Mouse (Mus musculus) mouse embryonic stem cell (cell line): ENCODE data around the gene Stk33.

ENCODE experiments used
- in situ Hi-C, 2 experiments: fragments of 300-500 bp; cut with MboI; formaldehyde crosslinking; loops; 1 replicate in 1 of 2; 3 replicates in 1 of 2; pipeline ENCODE4 v1.14.3; 2019 to 2020; ENCODE audit warnings: low sequenced_read_pairs in 2 of 2, low pct_unique_long_range_greater_than_20kb in 1 of 2, mixed read lengths in 1 of 2; ENCODE audit not compliant: unreplicated experiment in 1 of 2

Stk33 gene

DNA sequence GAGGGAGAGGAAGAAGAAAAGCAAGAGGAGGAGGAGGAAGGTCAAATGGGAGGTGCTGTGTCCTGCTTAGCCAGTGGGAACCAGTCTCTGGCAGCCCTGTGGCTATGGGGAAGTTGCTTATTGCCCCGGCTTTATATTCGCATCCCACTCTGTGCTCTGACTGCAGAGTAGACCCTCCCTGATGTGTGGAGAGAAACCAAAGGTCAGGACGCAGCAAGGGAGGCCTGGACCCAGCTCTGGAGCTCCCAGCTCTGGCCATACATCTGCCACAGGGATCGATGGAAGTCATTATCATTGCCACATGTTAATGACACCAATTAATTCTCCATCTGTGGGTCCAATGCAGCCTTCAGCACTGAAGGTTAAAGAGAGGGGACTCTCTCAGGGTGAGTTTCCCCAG is 171.5 kb downstream of the Stk33 start:
- in situ Hi-C loops, result no loop called here

DNA sequence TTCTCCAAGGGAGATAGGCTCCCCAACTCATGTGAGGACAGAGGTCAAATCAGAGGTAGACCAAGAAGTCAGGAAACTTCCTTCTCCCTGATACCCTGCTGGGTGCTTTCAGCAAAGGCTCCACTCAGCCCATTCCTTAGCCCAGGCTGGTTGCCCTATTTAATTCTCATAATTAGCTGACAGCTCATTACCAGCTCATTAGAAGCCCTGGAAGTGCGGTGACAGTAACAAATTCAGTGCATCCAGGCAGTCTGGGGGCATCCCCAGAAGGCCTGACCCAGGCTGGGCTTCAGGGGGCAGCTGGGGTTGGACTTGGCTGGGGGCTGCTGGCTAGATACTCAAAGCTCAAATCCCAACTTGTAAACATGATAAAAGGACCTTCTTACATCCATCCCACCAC is 172.7 kb downstream of the Stk33 start:
- in situ Hi-C loops, result no loop called here

DNA sequence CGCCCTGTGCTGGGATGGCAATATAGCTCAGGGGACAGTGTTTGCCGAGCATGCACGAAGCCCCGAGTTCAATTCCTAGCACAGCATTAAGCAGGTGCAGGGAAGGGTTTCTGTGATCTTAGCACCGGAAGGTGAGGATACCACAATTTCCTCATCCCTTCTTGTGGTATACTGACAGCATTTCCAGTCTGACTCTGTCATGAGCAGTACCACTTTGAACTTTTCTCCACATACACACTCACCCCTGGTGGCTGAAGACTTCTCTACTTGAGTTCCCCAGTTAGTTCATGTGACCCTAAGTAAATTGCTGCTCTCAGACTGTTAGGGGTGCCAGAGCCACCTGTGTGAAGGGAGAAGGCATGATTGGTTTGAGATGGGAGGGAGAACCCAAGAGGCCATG is 173.3 kb downstream of the Stk33 start:
- in situ Hi-C loops, result no loop called here

DNA sequence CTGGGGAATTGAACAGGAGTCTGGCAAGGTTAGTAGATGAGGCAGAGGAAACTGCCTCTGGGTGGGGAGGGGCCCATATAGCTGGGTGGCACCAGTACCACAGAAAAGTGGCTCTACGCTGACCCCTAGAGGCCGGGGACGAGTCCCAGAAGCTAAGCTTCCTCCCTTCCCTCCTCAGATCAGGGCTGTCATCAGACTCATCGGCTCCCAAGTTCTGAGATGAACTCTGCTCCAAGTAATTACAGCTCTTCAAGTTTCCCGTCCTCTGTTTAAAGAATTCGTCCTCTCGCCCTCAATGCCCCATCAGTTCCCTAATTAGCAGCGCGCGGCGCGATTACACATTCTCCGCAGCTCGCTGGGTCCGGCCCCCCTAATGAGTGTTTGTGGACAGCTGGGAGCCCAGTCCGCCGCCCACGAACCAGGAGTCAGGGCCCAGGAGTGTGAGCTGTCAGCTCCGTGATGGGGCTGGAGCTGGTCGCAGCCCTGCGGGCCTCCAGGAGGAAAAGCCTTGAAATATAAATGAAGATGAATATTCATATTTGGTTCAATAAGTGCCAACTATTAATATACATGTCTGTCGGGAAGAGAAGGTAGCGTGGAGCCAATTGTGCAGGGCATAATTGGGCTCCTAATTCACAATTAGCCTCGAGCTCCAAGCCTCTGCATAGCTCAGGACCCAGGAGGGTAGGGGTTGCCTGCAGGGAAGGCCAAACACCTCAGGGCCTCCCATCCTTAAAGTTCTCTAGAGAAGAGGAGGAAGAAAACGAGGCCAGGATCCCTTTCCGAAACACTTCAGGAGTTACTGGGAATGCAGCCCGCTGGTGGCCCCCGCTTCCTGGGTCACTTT is 183.2 kb downstream of the Stk33 start:
- in situ Hi-C loops, result no loop called here

DNA sequence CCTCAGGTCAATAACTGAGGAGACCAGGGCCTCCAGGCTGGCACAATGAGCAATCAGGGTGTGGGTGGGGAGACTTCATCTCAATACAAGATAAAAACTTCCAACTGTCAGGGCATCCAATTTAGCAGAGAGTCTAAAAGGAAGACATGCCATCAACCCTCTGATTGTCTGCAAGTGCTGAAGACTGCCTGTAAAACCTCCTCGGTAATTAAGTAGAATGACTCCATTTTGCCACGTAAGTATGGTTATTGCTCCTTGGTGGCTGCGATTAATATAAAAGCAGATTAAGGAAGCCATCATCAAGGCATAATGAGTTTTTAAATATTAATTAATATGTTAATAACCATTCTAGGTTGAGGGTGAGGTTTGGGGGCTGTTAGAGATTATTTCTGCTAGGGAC is 187.5 kb downstream of the Stk33 start:
- in situ Hi-C loops, result no loop called here

DNA sequence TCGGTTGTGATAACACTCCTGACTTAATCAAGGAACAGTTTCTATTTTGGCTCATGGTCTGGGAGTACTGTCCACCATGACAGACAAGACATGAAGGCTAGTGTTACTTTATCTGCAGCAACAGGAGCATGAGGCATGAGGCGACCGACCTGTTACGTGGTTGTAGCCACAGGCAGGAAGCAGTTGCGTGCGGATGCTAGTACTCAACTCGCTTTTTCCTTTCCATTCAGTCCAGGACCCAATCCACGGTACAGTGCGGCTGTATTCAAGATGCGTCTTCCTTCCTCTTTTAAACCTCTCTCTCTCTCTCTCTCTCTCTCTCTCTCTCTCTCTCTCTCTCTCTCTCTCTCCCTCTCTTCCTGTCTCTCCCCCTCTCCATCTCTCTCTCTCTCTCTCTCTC is 194.1 kb downstream of the Stk33 start:
- in situ Hi-C loops, result loop anchor here in 1 of 2 experiments (25.0 kb wide), 1 partner anchor 168 kb away; no protein-coding TSS in a partner anchor

DNA sequence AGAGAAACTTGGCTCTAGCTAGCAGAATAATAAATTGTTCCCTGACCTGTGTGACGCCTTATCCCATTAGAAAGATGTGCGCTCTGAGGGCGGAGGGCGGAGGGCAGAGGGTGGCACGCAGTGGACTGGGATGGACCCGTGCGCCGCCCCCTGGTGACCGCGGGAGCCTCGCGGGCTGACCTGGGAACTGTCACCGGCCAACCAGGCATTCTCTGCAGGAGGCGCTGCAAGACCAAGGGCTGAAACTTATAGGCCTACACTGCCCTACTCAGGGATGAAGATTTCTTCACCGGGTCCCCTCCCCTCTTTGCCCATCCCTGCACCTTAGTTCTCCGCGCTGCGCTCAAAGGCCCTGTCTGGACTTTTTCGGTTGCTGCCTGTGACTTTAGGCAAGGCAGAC is 197.6 kb downstream of the Stk33 start:
- in situ Hi-C loops, result loop anchor here in 1 of 2 experiments (25.0 kb wide), 1 partner anchor 171 kb away; no protein-coding TSS in a partner anchor

DNA sequence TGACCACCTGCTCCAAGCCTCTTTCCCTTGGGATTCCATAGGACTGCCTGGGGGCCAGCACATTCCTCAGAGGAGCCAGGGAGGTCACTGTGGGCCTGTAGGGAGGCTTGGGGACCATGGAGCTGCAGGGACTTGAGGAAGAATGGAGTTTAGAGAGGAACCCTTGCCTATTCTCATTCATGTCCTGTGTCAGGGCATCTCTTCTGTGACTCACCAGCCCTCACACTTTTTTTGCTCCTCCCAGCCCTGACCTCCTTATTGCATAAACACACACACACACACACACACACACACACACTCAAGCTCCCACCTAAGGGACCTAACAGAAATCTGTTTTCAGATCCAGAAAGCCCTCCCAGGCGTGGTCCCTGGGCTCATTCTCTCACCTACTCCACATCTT is 199.5 kb downstream of the Stk33 start:
- in situ Hi-C loops, result loop anchor here in 1 of 2 experiments (25.0 kb wide), 1 partner anchor 173 kb away; no protein-coding TSS in a partner anchor

DNA sequence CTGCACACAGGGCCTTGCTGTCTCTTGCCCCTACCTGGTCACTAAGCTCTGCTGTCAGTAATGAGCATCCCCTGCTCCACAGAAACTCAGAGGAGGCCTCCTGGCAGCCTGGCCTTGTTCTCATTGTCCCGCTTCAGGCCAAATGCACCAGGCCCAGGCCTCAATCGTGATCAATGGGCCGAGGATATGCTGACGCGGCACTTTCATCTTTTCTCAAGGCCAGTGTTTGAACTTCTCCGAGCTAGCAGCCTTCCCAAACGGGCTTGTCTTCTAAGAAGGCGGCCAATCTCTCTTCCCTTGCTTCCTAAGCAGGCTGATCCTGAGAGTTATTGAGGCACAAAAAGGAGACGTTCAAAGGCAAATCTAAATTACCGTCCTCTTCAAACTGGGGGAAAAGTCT is 200.2 kb downstream of the Stk33 start:
- in situ Hi-C loops, result loop anchor here in 1 of 2 experiments (25.0 kb wide), 1 partner anchor 174 kb away; no protein-coding TSS in a partner anchor

DNA sequence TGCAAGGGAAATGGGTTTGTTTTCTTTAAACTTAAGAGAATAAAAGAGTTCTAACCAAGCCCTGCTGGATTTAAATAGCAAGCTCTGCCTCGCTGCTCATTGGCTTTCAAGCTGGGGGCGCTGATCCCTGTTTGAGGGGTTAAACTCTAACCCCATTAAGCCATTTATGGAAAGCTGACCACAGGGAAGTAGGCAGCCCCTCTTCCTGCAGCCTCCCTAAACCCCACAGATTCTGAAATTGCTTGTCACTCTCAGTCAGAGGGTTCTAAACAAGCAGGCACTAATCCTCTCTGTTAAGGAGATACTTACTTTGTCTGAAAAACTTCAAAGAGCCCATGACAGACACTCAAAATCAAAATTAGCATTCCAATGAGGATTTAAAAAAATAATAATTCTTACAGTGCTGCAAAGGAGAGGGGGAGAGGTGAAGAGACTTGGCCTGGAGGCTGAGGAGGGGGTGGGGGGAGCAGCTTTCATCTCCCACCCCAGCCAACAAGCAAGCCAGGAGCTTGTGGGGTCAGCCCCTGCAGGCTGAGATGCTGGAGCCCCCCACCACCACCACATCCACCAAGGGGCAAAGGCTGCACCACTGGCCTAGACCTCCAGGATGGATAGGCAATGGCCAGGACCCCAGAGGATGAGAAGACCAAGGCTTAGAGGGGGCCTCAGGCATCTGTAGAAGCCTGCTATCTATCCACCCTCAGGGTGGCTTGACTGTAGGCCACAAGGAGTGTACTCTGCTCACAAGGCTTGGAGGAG is 203.8 kb downstream of the Stk33 start:
- in situ Hi-C loops, result loop anchor here in 1 of 2 experiments (25.0 kb wide), 1 partner anchor 177 kb away; no protein-coding TSS in a partner anchor

DNA sequence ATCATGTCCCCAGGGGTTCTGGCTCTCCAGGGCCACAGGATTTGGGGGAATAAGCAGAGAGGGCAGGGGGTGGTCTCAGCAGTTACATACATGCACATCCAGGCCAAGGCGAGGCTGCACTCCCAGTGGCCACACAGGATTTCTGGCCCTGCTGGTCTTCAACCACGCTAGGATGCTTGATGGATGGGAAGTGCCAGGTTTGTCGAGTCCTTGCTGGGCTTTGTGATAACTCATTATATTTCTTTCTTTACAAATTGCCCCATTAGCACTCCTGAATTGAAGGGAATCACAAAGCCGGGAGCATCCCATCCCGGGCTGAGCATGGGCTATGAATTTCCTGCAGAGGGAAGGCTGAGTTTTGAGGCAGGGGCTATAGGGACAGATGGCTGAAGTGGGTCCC is 204.4 kb downstream of the Stk33 start:
- in situ Hi-C loops, result loop anchor here in 1 of 2 experiments (25.0 kb wide), 1 partner anchor 178 kb away; no protein-coding TSS in a partner anchor

DNA sequence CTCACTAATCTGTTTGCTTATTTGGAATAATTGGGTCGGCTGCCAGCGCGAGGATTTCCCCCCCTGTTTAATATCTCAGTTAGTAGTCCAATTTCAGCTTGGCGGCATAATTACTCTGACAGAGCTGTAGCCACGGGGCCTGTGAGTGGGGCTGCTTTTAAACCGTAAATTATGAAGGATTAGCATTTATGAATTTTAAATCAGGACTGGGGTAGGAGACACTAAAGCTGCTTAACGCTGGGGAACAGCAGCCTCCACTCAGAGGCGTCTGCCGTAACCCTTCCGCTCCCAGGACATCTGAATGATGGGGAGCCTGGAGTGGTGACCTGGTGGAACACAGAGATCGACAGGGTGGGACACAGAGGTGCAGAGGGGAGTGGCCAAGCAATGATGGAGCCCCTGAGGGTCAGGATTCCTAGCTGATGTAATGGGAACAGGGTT is 207.0 kb downstream of the Stk33 start:
- in situ Hi-C loops, result loop anchor here in 1 of 2 experiments (25.0 kb wide), 1 partner anchor 180 kb away; no protein-coding TSS in a partner anchor

DNA sequence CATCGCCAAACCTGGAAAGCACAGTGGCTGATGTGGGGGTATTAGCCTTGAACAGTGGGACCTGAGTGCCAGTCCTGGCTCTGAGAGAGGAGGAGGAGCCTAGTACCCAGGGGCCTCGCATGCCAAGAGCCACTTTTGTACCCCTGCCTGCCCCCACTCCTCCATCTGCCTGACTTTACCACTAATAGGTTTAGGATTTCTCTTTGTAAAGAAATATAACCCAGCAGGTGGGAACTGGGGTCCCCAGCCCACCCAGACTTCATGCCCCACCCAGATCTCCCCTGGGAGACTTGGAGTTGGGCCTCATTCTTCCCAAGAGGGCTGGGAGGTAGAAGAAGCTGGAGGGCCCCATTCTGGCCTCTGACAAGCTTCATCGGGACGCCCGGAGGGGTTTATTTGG is 207.6 kb downstream of the Stk33 start:
- in situ Hi-C loops, result loop anchor here in 1 of 2 experiments (25.0 kb wide), 1 partner anchor 181 kb away; no protein-coding TSS in a partner anchor

DNA sequence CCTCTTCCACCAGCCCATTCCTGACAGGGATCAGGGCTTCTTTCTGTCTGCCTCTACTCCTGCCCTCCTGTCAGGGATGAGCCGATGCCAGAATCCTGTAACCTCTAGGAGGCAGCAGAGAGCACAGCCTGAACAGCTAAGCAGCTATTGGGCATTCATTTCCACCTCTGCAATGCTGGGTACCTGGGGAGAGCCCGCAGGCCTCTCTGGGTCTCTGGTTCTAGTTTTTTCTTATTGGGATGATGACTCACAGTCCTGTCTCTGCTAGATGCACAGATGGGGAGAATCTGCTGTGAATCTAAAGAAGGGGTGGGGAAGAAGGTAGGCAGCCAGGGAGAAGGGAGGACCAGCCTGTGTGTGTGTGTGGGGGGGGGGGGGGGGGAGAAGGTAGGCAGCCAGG is 208.1 kb downstream of the Stk33 start:
- in situ Hi-C loops, result loop anchor here in 1 of 2 experiments (25.0 kb wide), 1 partner anchor 181 kb away; no protein-coding TSS in a partner anchor
